Mouse (Mus musculus): Measurements from ENCODE around the gene Sox30. TPM values are rescaled to one million over a fixed set of nuclear protein-coding genes. Genes with fewer than 3 reads are reported as not detected.
A peak's percentile ranks its signal among the peaks of the same experiment; 100 is the strongest.
"Not testable (repeated sequence)": the region's sequence is repeated elsewhere in the genome, so short reads cannot be mapped to it uniquely, and the experiment has no call there.

The Sox30 gene
- polyA plus RNA-seq, 1 experiment, result not detected

- TF ChIP-seq POLR2A (IDR thresholded peaks at IDR 0.05; ENCODE audit: insufficient read depth, low read depth, low read length), result no peak
- no peak for TF ChIP-seq CTCF (IDR thresholded peaks at IDR 0.05; ENCODE audit: insufficient read depth, low read depth, low read length)
- Histone ChIP-seq H3K4me3 (ENCODE audit: insufficient read depth, low read depth, low read length) (no peak overlapping the region), H3K4me1 (ENCODE audit: control insufficient read depth, insufficient read depth, low read length) (no peaks in the 10 kb centered on the region; the same call in 1 of the 2 replicates), H3K27ac (ENCODE audit: insufficient read depth, low read depth, low read length) (no peak overlapping the region)
- WGBS, result 88% methylated on average over 12 of the region's 12 CpGs
Observed at GRCm38 (mm10) chr11:46041607-46042267, 61.6 kb downstream of the Sox30 start.

- H3K4me1 ChIP-seq (ENCODE audit: control insufficient read depth, insufficient read depth, low read length), result no peaks in the 10 kb centered on the region
- WGBS, result 88% methylated on average over 5 of the region's 5 CpGs
- no peak overlapping the region for H3K27ac ChIP-seq (ENCODE audit: insufficient read depth, low read depth, low read length)
- H3K4me3 ChIP-seq (ENCODE audit: insufficient read depth, low read depth, low read length), result no peak overlapping the region
- no peak for TF ChIP-seq POLR2A (IDR thresholded peaks at IDR 0.05; ENCODE audit: insufficient read depth, low read depth, low read length)
- TF ChIP-seq CTCF (IDR thresholded peaks at IDR 0.05; ENCODE audit: insufficient read depth, low read depth, low read length), result no peak
Observed at GRCm38 (mm10) chr11:46044781-46045180, 64.7 kb downstream of the Sox30 start.

GRCm38 (mm10) chr11:46047264-46047663 lies 67.2 kb downstream of the Sox30 start:
- TF ChIP-seq POLR2A (IDR thresholded peaks at IDR 0.05; ENCODE audit: insufficient read depth, low read depth, low read length), result no peak
- no peak for TF ChIP-seq CTCF (IDR thresholded peaks at IDR 0.05; ENCODE audit: insufficient read depth, low read depth, low read length)
- Histone ChIP-seq H3K4me3 (ENCODE audit: insufficient read depth, low read depth, low read length) (no peak overlapping the region), H3K27ac (ENCODE audit: insufficient read depth, low read depth, low read length) (no peak overlapping the region), H3K4me1 (ENCODE audit: control insufficient read depth, insufficient read depth, low read length) (no peaks in the 10 kb centered on the region)
- 92% methylated on average over 3 of the region's 3 CpGs for WGBS

GRCm38 (mm10) chr11:46052105-46052659 lies 72.1 kb downstream of the Sox30 start, which contains the start of gene Gm12166:
Gene Gm12166, minus strand, starts transcription at chr11:46052321.
- not testable (repeated sequence) for H3K27ac ChIP-seq (ENCODE audit: insufficient read depth, low read depth, low read length); H3K4me1 ChIP-seq (ENCODE audit: control insufficient read depth, insufficient read depth, low read length); H3K4me3 ChIP-seq (ENCODE audit: insufficient read depth, low read depth, low read length)
- 32% methylated on average over 19 of the region's 19 CpGs for WGBS

GRCm38 (mm10) chr11:46053457-46053856 lies 73.3 kb downstream of the Sox30 start:
- not testable (repeated sequence) for H3K4me1 ChIP-seq (ENCODE audit: control insufficient read depth, insufficient read depth, low read length); H3K27ac ChIP-seq (ENCODE audit: insufficient read depth, low read depth, low read length); H3K4me3 ChIP-seq (ENCODE audit: insufficient read depth, low read depth, low read length)
- WGBS, result 98% methylated on average over 3 of the region's 3 CpGs

- Histone ChIP-seq H3K27ac (ENCODE audit: insufficient read depth, low read depth, low read length) (no peak overlapping the region), H3K4me1 (ENCODE audit: control insufficient read depth, insufficient read depth, low read length) (peaks cover 5% of the 10 kb centered on the region; the same call in 1 of the 2 replicates), H3K4me3 (ENCODE audit: insufficient read depth, low read depth, low read length) (no peak overlapping the region)
- 84% methylated on average over 5 of the region's 5 CpGs for WGBS
- TF ChIP-seq CTCF (IDR thresholded peaks at IDR 0.05; ENCODE audit: insufficient read depth, low read depth, low read length), result no peak
- no peak for TF ChIP-seq POLR2A (IDR thresholded peaks at IDR 0.05; ENCODE audit: insufficient read depth, low read depth, low read length)
Observed at GRCm38 (mm10) chr11:46054311-46054710, 74.2 kb downstream of the Sox30 start.

- Histone ChIP-seq H3K4me1 (ENCODE audit: control insufficient read depth, insufficient read depth, low read length) (peaks cover 5% of the 10 kb centered on the region; the same call in 1 of the 2 replicates), H3K27ac (ENCODE audit: insufficient read depth, low read depth, low read length) (no peak overlapping the region), H3K4me3 (ENCODE audit: insufficient read depth, low read depth, low read length) (peak overlapping the region; percentile 58)
- TF ChIP-seq POLR2A (IDR thresholded peaks at IDR 0.05; ENCODE audit: insufficient read depth, low read depth, low read length), result no peak
- TF ChIP-seq CTCF (IDR thresholded peaks at IDR 0.05; ENCODE audit: insufficient read depth, low read depth, low read length), result no peak
- WGBS, result 44% methylated on average over 13 of the region's 13 CpGs
Observed at GRCm38 (mm10) chr11:46054911-46055895, 75.1 kb downstream of the Sox30 start.

GRCm38 (mm10) chr11:46055896-46056769 lies 76.0 kb downstream of the Sox30 start, which contains the start of gene Adam19:
Gene Adam19, plus strand, starts transcription at chr11:46055992.
- WGBS, result under 1% methylated on average over 51 of the region's 51 CpGs
- TF ChIP-seq CTCF (IDR thresholded peaks at IDR 0.05; ENCODE audit: insufficient read depth, low read depth, low read length) (no peak), POLR2A (IDR thresholded peaks at IDR 0.05; ENCODE audit: insufficient read depth, low read depth, low read length) (no peak)
- Histone ChIP-seq H3K27ac (ENCODE audit: insufficient read depth, low read depth, low read length) (peak within 1 kb of the TSS; percentile 4; the same call in 1 of the 2 replicates), H3K4me3 (ENCODE audit: insufficient read depth, low read depth, low read length) (peak within 1 kb of the TSS; percentile 58), H3K4me1 (ENCODE audit: control insufficient read depth, insufficient read depth, low read length) (peaks cover 5% of the 10 kb centered on the region; the same call in 1 of the 2 replicates)
